Mouse (Mus musculus) embryonic facial prominence, embryonic 14.5 days (tissue): ENCODE measurements around the gene Kctd4. TPM values are rescaled to one million over a fixed set of nuclear protein-coding genes. Genes with fewer than 3 reads are reported as not detected.

Experiments used
- ATAC-seq: fragments of 200-750 bp; cut with Nextera tagmentation; 2 replicates; pipeline ENCODE4 v1.8.0; 2017; ENCODE audit warnings: low read depth, moderate number of reproducible peaks, moderate TSS enrichment
- DNase-seq: peaks from one replicate; pipeline ENCODE4 v3.0.0-alpha.2; 2015; ENCODE audit warnings: low spot score
- H3K27ac ChIP-seq: fragments of 300-500 bp; sonication (generic); replicated peaks from 2 replicates; pipeline ENCODE4 v1.5.1; 2014; ENCODE audit warnings: low read depth, mild to moderate bottlenecking, low read length, moderate library complexity
- H3K27me3 ChIP-seq: fragments of 300-500 bp; sonication (generic); replicated peaks from 2 replicates; pipeline ENCODE4 v1.6.1; 2014; ENCODE audit warnings: low read length; ENCODE audit not compliant: control insufficient read depth, insufficient read depth
- H3K36me3 ChIP-seq: fragments of 300-500 bp; sonication (generic); 2 replicates; pipeline ENCODE4 v1.6.1; 2014; ENCODE audit warnings: low read length, mixed read lengths; ENCODE audit not compliant: control insufficient read depth, insufficient read depth
- H3K4me1 ChIP-seq: fragments of 300-500 bp; sonication (generic); 2 replicates; pipeline ENCODE4 v1.6.1; 2014; ENCODE audit warnings: antibody characterized with exemption, low read length; ENCODE audit not compliant: control insufficient read depth, insufficient read depth
- H3K4me2 ChIP-seq: fragments of 300-500 bp; sonication (generic); 2 replicates; pipeline ENCODE4 v1.6.1; 2014; ENCODE audit warnings: low read depth, mild to moderate bottlenecking, low read length, moderate library complexity, mixed read lengths
- H3K4me3 ChIP-seq: fragments of 300-500 bp; sonication (generic); 2 replicates; pipeline ENCODE4 v1.5.1; 2014; ENCODE audit warnings: low read depth, mild to moderate bottlenecking, low read length
- H3K9ac ChIP-seq: fragments of 300-500 bp; sonication (generic); 2 replicates; pipeline ENCODE4 v1.6.1; 2014; ENCODE audit warnings: low read depth, mild to moderate bottlenecking, low read length, moderate library complexity, mixed read lengths
- H3K9me3 ChIP-seq: fragments of 300-500 bp; sonication (generic); 2 replicates; pipeline ENCODE4 v1.6.1; 2016; ENCODE audit warnings: low read length; ENCODE audit not compliant: control insufficient read depth
- WGBS: fragments of 180-500 bp; shearing (Covaris S2); extraction: QIAGEN DNeasy Blood & Tissue Kit; methylation state at CpG from one replicate; pipeline ENCODE4 v1.1.7; 2014; 5-methylcytosine and 5-hydroxymethylcytosine counted together
- polyA plus RNA-seq: library from polyadenylated mRNA; unstranded; fragments of >200 nt; fragmentation: Nextera tagmentation; extraction: Ambion mirVana; gene quantifications from 2 replicates; pipeline ENCODE4 v1.2.1, GENCODE M21; 2014

The Kctd4 gene
- polyA plus RNA-seq, 1 experiment from 2014 or later = 0.82 TPM

GRCm38 (mm10) chr14:75976107-75976506 is 21.3 kb downstream of the Kctd4 start:
- Histone ChIP-seq H3K9ac (no peak overlapping the region), H3K36me3 (no peaks in the 10 kb centered on the region), H3K27ac (no peak overlapping the region), H3K4me1 (peaks cover 6% of the 10 kb centered on the region), H3K27me3 (no peaks in the 10 kb centered on the region), H3K9me3 (no peaks in the 10 kb centered on the region), H3K4me3 (no peak overlapping the region), H3K4me2 (no peak overlapping the region)
- DNase-seq (no peak), ATAC-seq (no peak)
- 51% methylated on average over 3 of the region's 3 CpGs for WGBS

GRCm38 (mm10) chr14:75981231-75981630 is 26.4 kb downstream of the Kctd4 start:
- H3K4me1 ChIP-seq = peaks cover 7% of the 10 kb centered on the region; the same call in 1 of the 2 replicates
- peak overlapping the region; percentile 59; the same call in 1 of the 2 replicates for H3K27ac ChIP-seq
- H3K9ac ChIP-seq = no peak overlapping the region
- H3K4me3 ChIP-seq = no peak overlapping the region
- H3K4me2 ChIP-seq = no peak overlapping the region
- no peaks in the 10 kb centered on the region for H3K27me3 ChIP-seq
- no peaks in the 10 kb centered on the region for H3K36me3 ChIP-seq
- H3K9me3 ChIP-seq = no peaks in the 10 kb centered on the region
- no peak for ATAC-seq
- DNase-seq = peak; percentile 31
- 79% methylated on average over 3 of the region's 3 CpGs for WGBS

GRCm38 (mm10) chr14:75983891-75984290 is 29.1 kb downstream of the Kctd4 start:
- no peaks in the 10 kb centered on the region for H3K9me3 ChIP-seq
- WGBS = 69% methylated on average over 2 of the region's 2 CpGs
- H3K27me3 ChIP-seq = no peaks in the 10 kb centered on the region
- DNase-seq (no peak), ATAC-seq (no peak)
- peaks cover 10% of the 10 kb centered on the region; the same call in 1 of the 2 replicates for H3K4me1 ChIP-seq
- H3K4me2 ChIP-seq = no peak overlapping the region
- no peaks in the 10 kb centered on the region for H3K36me3 ChIP-seq
- H3K4me3 ChIP-seq = no peak overlapping the region
- H3K9ac ChIP-seq = no peak overlapping the region
- no peak overlapping the region for H3K27ac ChIP-seq

GRCm38 (mm10) chr14:75985112-75985511 is 30.3 kb downstream of the Kctd4 start:
- ATAC-seq = 0 out of 2 replicates have a peak, but pooled peaks have one; percentile 22

GRCm38 (mm10) chr14:75986878-75987483 is 32.2 kb downstream of the Kctd4 start:
- H3K9me3 ChIP-seq = no peaks in the 10 kb centered on the region
- peaks cover 10% of the 10 kb centered on the region; the same call in 1 of the 2 replicates for H3K4me1 ChIP-seq
- WGBS = 77% methylated on average over 7 of the region's 7 CpGs
- no peak overlapping the region for H3K4me2 ChIP-seq
- no peak overlapping the region for H3K4me3 ChIP-seq
- no peaks in the 10 kb centered on the region for H3K27me3 ChIP-seq
- ATAC-seq = no peak
- no peaks in the 10 kb centered on the region for H3K36me3 ChIP-seq
- no peak overlapping the region for H3K27ac ChIP-seq
- no peak overlapping the region for H3K9ac ChIP-seq
- no peak for DNase-seq

More at GRCm38 (mm10) chr14:75985112-75985511, 30.3 kb downstream of the Kctd4 start:
- peak; percentile 65 for DNase-seq
- no peak overlapping the region for H3K4me3 ChIP-seq
- no peak overlapping the region for H3K9ac ChIP-seq
- H3K27me3 ChIP-seq = no peaks in the 10 kb centered on the region
- no peaks in the 10 kb centered on the region for H3K9me3 ChIP-seq
- H3K36me3 ChIP-seq = no peaks in the 10 kb centered on the region
- H3K4me2 ChIP-seq = no peak overlapping the region
- H3K4me1 ChIP-seq = peaks cover 10% of the 10 kb centered on the region; the same call in 1 of the 2 replicates
- peak overlapping the region; percentile 52; the same call in 1 of the 2 replicates for H3K27ac ChIP-seq
- 47% methylated on average over 4 of the region's 4 CpGs for WGBS

- peaks cover 10% of the 10 kb centered on the region; the same call in 1 of the 2 replicates for H3K4me1 ChIP-seq
- H3K36me3 ChIP-seq = no peaks in the 10 kb centered on the region
- no peak for DNase-seq
- no peak overlapping the region for H3K4me3 ChIP-seq
- no peaks in the 10 kb centered on the region for H3K9me3 ChIP-seq
- no peak overlapping the region for H3K27ac ChIP-seq
- ATAC-seq = no peak
- H3K4me2 ChIP-seq = no peak overlapping the region
- H3K27me3 ChIP-seq = no peaks in the 10 kb centered on the region
- no peak overlapping the region for H3K9ac ChIP-seq
- WGBS = 75% methylated on average over 1 of the region's 1 CpGs
Observed at GRCm38 (mm10) chr14:75989168-75989567, 34.4 kb downstream of the Kctd4 start.

- Histone ChIP-seq H3K27me3 (no peaks in the 10 kb centered on the region), H3K36me3 (peaks cover 5% of the 10 kb centered on the region; the same call in 1 of the 2 replicates), H3K4me2 (no peak overlapping the region), H3K9ac (no peak overlapping the region), H3K4me1 (peaks cover 3% of the 10 kb centered on the region; the same call in 1 of the 2 replicates), H3K4me3 (no peak overlapping the region), H3K9me3 (no peaks in the 10 kb centered on the region), H3K27ac (no peak overlapping the region)
- DNase-seq (no peak), ATAC-seq (no peak)
- WGBS = 89% methylated on average over 6 of the region's 6 CpGs
Observed at GRCm38 (mm10) chr14:75990936-75991335, 36.1 kb downstream of the Kctd4 start.

GRCm38 (mm10) chr14:75992371-75992770 is 37.6 kb downstream of the Kctd4 start:
- Histone ChIP-seq H3K36me3 (peaks cover 5% of the 10 kb centered on the region; the same call in 1 of the 2 replicates), H3K4me3 (no peak overlapping the region), H3K4me1 (no peaks in the 10 kb centered on the region), H3K27ac (no peak overlapping the region), H3K27me3 (no peaks in the 10 kb centered on the region), H3K9me3 (no peaks in the 10 kb centered on the region), H3K9ac (no peak overlapping the region), H3K4me2 (no peak overlapping the region)
- no peak for ATAC-seq
- no peak for DNase-seq
- WGBS = 94% methylated on average over 4 of the region's 4 CpGs

GRCm38 (mm10) chr14:75998082-75998481 is 43.3 kb downstream of the Kctd4 start:
- Histone ChIP-seq H3K27me3 (no peaks in the 10 kb centered on the region), H3K36me3 (peaks cover 5% of the 10 kb centered on the region; the same call in 1 of the 2 replicates)
- 49% methylated on average over 1 of the region's 1 CpGs for WGBS

More at GRCm38 (mm10) chr14:75998082-75998481, 43.3 kb downstream of the Kctd4 start:
- H3K27ac ChIP-seq = no peak overlapping the region
- H3K4me3 ChIP-seq = no peak overlapping the region
- no peaks in the 10 kb centered on the region for H3K9me3 ChIP-seq
- no peaks in the 10 kb centered on the region for H3K4me1 ChIP-seq
- no peak overlapping the region for H3K4me2 ChIP-seq
- H3K9ac ChIP-seq = no peak overlapping the region
- DNase-seq (no peak), ATAC-seq (no peak)
